Mouse (Mus musculus) liver, embryonic 14.5 days (tissue): Measurements from ENCODE around the gene Cbx4.

Experiments
- CTCF ChIP-seq: IDR thresholded peaks from 2 replicates; pipeline ENCODE4 v1.5.1; 2016; ENCODE audit warnings: antibody characterized with exemption, low read depth, control low read depth
- EP300 ChIP-seq: IDR thresholded peaks from 2 replicates; pipeline ENCODE4 v1.6.1; 2016; ENCODE audit warnings: antibody characterized with exemption, low read depth

DNA sequence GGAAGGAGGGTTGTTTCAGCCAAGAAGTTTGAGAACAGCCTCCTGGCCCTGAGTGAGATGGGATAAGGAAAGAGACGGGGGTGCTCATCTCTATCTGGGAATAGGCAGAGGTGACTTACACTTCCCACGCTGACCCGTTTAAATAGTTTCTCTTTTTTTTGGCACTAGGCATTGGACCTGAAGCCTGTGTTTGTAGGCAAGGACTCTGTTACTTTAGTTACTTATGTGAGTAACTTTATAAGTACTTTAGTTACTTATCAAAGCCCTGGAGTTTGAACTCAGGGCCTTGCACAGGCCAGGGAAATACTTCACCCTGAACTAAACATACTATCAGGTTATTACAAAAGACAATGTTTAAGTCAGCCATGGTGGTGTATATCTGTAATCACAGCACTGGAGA is 18.0 kb upstream of the Cbx4 start:
- TF ChIP-seq CTCF, result no peak
- no peak for TF ChIP-seq EP300
